Mouse (Mus musculus) regulatory T cell (primary cell): ENCODE data around the gene Olfr1448.
"Not testable (repeated sequence)": the region's sequence is repeated elsewhere in the genome, so short reads cannot be mapped to it uniquely, and the experiment has no call there.

Source experiments
- in situ Hi-C: fragments of 300-600 bp; cut with MboI, MseI; formaldehyde crosslinking; loops from one replicate; pipeline ENCODE4 v1.15.1; 2025; ENCODE audit warnings: high pct_unique_total_duplicates

Gene Olfr1448

DNA sequence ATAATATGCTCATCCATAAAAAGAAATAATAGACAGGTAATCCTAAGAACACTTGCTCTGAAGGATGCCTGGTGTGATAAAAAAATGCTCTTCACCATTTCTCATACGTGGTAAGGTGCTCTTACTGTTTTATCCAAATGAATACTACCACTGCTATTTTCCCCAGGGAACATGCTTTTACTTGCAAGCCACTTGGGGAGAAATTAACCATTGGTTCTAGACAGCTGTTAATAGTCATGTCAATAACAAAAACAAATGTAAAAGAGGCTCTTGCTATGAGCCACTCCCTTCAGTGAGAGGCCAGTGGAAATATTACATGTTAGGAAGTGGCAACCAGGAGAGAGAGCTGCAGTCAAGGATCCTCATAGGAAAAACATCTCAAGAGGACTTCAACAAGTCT, at the start of gene Olfr1448:
Olfr1448 (minus strand) TSS at position 101 of the 400 bp plus-strand sequence.
- in situ Hi-C loops: no loop called here

DNA sequence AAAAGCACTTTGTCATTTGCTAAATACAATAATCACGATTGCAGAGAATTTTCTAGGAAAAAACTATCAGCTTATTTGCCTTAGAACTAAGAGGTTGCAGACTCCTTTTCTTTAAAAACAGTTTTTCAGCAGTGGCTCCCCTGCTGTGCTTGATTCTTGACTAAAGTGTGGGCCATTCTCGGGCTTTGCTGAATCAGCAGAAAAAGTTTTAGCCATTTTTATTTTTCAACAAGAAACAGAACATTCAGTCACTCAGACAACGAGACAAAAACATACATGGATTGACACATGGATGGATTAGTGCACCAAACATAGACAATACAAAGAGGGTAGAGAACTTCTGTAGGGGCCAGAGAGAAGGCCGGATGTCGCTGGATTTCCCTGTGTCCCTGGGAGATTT, 45.9 kb upstream of the Olfr1448 start:
- in situ Hi-C loops: not testable (repeated sequence)

DNA sequence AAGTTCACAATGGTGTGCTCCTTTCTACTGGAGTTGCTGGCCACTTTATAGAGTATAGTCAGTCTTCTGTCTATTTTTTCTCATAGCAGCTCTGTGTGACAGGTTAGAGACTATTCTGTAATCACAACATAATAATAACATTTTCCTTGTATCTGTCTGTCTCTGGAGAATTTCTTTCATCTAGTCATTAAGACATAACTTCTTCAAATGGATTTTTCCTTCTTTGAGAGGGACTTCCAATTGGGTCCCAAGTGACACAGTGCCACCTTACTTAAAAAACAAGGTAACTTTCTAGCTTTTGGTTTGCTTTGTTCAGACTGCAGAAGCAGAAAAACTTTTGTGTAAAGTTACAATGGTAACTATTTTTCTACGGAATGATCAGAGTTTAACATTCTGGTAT, 25.7 kb upstream of the Olfr1448 start, which contains the start of gene Olfr1450:
Olfr1450 (plus strand) TSS at position 301 of the 400 bp plus-strand sequence.
- in situ Hi-C loops: no loop called here

- in situ Hi-C loops: no loop called here
These were observed 6.3 kb upstream of the Olfr1448 start, which contains the start of gene Olfr1449 for GRCm38 (mm10) chr19:12930540-12930939. Olfr1449 (plus strand) TSS chr19:12930840.

GRCm38 (mm10) chr19:12903643-12904042, 20.6 kb downstream of the Olfr1448 start, which contains the start of gene Olfr1447:
Olfr1447 (minus strand) TSS chr19:12903743.
- in situ Hi-C loops: no loop called here

DNA sequence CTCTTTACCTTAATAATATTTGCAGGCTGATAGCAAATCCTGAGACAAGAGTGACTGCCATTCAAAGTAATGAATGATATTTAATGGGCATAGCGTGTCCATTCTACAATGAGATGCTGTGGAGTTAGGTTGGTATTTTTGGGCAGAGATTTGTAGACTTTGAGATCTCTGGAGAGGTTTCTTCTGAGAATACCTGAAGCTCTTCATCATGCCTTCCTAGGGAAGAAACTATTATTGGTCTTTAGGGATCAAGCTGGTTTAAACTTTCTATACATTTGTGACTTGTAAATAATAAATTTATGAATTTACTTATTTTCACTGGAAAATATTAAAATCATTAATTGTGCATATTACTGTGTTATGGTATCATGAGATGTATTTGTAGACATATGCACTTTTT, 30.8 kb downstream of the Olfr1448 start, which contains the start of gene Olfr1446:
Olfr1446 (minus strand) TSS at position 101 of the 400 bp plus-strand sequence.
- in situ Hi-C loops: no loop called here

DNA sequence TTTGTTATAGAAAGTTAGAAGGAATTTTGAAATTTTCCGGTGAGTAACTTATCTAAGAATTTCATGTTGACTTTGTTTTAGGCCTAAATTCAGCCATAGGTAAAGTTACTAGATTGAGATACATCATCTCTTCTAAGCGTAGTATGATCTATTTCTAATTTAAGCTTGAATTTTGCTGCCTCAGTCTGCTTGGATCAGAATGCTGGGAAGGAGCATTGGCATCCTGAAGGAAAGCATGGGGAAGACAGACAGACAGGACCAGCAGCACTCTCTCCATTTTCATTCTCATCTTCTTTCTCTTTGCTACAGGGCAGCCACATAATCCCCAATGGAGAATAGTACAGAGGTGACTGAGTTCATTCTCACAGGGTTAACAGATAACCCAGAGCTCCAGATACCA, 40.7 kb downstream of the Olfr1448 start, which contains the start of gene Olfr1445:
Olfr1445 (plus strand) TSS at position 301 of the 400 bp plus-strand sequence.
- in situ Hi-C loops: no loop called here
